Mouse (Mus musculus): ENCODE measurements around the gene Chadl. TPM values are rescaled to one million over a fixed set of nuclear protein-coding genes. Genes with fewer than 3 reads are reported as not detected.

Gene Chadl
- polyA plus RNA-seq, 1 experiment from 2014 or later = 2.3 TPM

DNA sequence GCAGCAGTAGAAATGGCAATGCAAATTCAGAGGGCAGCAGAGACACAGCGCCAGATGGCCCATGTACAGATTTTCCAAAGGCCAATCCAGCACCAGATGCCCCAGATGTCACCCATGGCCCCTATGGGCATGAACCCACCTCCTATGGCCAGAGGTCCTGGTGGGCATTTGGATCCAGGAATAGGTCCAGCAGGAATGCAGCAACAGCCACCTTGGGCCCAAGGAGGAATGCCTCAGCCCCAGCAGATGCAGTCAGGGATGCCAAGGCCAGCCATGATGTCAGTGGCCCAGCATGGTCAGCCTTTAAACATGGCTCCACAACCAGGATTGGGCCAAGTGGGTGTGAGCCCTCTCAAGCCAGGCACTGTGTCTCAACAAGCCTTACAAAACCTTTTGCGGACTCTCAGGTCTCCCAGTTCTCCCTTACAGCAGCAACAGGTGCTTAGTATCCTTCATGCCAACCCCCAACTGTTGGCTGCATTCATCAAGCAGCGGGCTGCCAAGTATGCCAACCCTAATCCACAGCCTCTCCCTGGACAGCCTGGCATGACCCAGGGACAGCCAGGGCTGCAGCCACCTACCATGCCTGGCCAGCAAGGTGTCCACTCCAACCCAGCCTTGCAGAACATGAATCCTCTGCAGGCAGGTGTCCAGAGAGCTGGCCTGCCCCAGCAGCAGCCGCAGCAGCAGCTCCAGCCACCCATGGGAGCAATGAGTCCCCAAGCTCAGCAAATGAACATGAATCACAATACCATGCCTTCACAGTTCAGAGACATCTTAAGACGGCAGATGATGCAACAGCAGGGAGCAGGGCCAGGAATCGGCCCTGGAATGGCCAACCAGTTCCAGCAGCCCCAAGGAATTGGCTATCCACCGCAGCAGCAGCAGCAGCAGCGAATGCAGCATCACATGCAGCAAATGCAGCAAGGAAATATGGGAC lies 47.3 kb downstream of the Chadl start:
- peaks cover 80% of the 10 kb centered on the region for H3K36me3 ChIP-seq (replicated peaks)
- WGBS = 93% methylated on average over 8 of the region's 8 CpGs
- no peak overlapping the region for H3K27ac ChIP-seq
- H3K9me3 ChIP-seq = no peaks in the 10 kb centered on the region
- H3K27me3 ChIP-seq (ENCODE audit: poor library complexity, severe bottlenecking) = no peaks in the 10 kb centered on the region
- no peaks in the 10 kb centered on the region for H3K4me1 ChIP-seq
- H3K4me3 ChIP-seq = no peak overlapping the region
- no peak for DNase-seq (ENCODE audit: extremely low spot score, low spot score)

Other genes with a start within 250 kb of the Chadl start
- 612 and 631 TPM in 2 replicates for gene Rbx1, start 231.0 kb downstream of the Chadl start, polyA plus RNA-seq (2016; fragmentation: Nextera tagmentation; extraction: Ambion mirVana)
- 16.3 and 19.8 TPM in 2 replicates for gene Ep300, start 111.9 kb downstream of the Chadl start, polyA plus RNA-seq (2016; fragmentation: Nextera tagmentation; extraction: Ambion mirVana)
- gene L3mbtl2, start 33.4 kb downstream of the Chadl start, polyA plus RNA-seq (2016; fragmentation: Nextera tagmentation; extraction: Ambion mirVana) = 51.4 and 53.1 TPM in 2 replicates
- 43.4 and 44.3 TPM in 2 replicates for gene Zc3h7b, start 47.8 kb upstream of the Chadl start, polyA plus RNA-seq (2016; fragmentation: Nextera tagmentation; extraction: Ambion mirVana)
- gene Rangap1, start 48.2 kb upstream of the Chadl start, polyA plus RNA-seq (2016; fragmentation: Nextera tagmentation; extraction: Ambion mirVana) = 196 and 198 TPM in 2 replicates
- gene Tef, start 105.1 kb upstream of the Chadl start, polyA plus RNA-seq (2016; fragmentation: Nextera tagmentation; extraction: Ambion mirVana) = 13.5 and 13.7 TPM in 2 replicates
- gene Tob2, start 161.5 kb upstream of the Chadl start, polyA plus RNA-seq (2016; fragmentation: Nextera tagmentation; extraction: Ambion mirVana) = 20.1 and 20.3 TPM in 2 replicates
- 255 and 271 TPM in 2 replicates for gene Phf5a, start 174.6 kb upstream of the Chadl start, polyA plus RNA-seq (2016; fragmentation: Nextera tagmentation; extraction: Ambion mirVana)
- gene Aco2, start 175.0 kb upstream of the Chadl start, polyA plus RNA-seq (2016; fragmentation: Nextera tagmentation; extraction: Ambion mirVana) = 147 and 148 TPM in 2 replicates
- 84.0 and 90.8 TPM in 2 replicates for gene Polr3h, start 229.0 kb upstream of the Chadl start, polyA plus RNA-seq (2016; fragmentation: Nextera tagmentation; extraction: Ambion mirVana)
- 9.2 and 10.7 TPM in 2 replicates for gene Csdc2, start 239.5 kb upstream of the Chadl start, polyA plus RNA-seq (2016; fragmentation: Nextera tagmentation; extraction: Ambion mirVana)